Mouse (Mus musculus) urinary bladder, postnatal 25 days (tissue): ENCODE data around the gene Maml3.
A peak's percentile ranks its signal among the peaks of the same experiment; 100 is the strongest.

Experiments used
- DNase-seq: peaks from one replicate; pipeline ENCODE4 v3.0.0; 2022; ENCODE audit warnings: low spot score

Maml3 gene

GRCm38 (mm10) chr3:51659415-51659814 is 445.5 kb downstream of the Maml3 start:
- no peak for DNase-seq

GRCm38 (mm10) chr3:51654303-51655055 is 450.4 kb downstream of the Maml3 start:
- DNase-seq = no peak

- no peak for DNase-seq
Measured at GRCm38 (mm10) chr3:51652701-51653100, 452.2 kb downstream of the Maml3 start.

- DNase-seq = peak; percentile 84
Measured at GRCm38 (mm10) chr3:51652292-51652691, 452.6 kb downstream of the Maml3 start.

- no peak for DNase-seq
Measured at GRCm38 (mm10) chr3:51651149-51651548, 453.7 kb downstream of the Maml3 start.

- DNase-seq = no peak
Measured at GRCm38 (mm10) chr3:51649986-51650385, 454.9 kb downstream of the Maml3 start.

GRCm38 (mm10) chr3:51649426-51649825 is 455.4 kb downstream of the Maml3 start:
- DNase-seq = no peak

GRCm38 (mm10) chr3:51648037-51648664 is 456.7 kb downstream of the Maml3 start:
- DNase-seq = peak; percentile 73

GRCm38 (mm10) chr3:51647356-51647755 is 457.5 kb downstream of the Maml3 start:
- DNase-seq = no peak

- no peak for DNase-seq
Measured at GRCm38 (mm10) chr3:51646301-51646700, 458.6 kb downstream of the Maml3 start.

GRCm38 (mm10) chr3:51645484-51645883 is 459.4 kb downstream of the Maml3 start:
- DNase-seq = no peak

GRCm38 (mm10) chr3:51638260-51638659 is 466.6 kb downstream of the Maml3 start:
- no peak for DNase-seq

GRCm38 (mm10) chr3:51637326-51637725 is 467.6 kb downstream of the Maml3 start:
- no peak for DNase-seq

GRCm38 (mm10) chr3:51636700-51637099 is 468.2 kb downstream of the Maml3 start:
- no peak for DNase-seq

- no peak for DNase-seq
Measured at GRCm38 (mm10) chr3:51635960-51636359, 468.9 kb downstream of the Maml3 start.
